Mouse (Mus musculus): ENCODE data around the gene Asprv1.

Asprv1 gene

DNA sequence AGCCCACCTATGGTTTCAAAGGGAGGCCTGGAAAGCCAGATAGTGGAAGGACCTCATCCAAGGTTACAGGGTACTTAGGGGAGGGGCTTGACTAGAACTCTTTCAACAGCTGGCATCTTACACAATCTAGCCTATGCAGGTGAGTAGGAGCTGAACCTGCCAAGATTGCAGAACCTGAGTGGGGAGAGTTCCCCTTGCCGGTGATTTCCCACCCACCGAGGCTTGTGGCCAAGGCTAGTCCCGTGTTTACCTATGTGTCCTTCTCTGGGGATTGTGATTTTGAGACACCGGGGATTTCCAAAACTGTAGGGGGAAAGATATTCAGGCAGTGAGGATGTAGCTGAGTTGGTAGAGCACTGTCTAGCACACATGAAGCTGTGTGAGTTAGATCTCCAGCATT, 12.7 kb upstream of the Asprv1 start:
- no peak for DNase-seq (ENCODE audit: low read depth, low spot score)

DNA sequence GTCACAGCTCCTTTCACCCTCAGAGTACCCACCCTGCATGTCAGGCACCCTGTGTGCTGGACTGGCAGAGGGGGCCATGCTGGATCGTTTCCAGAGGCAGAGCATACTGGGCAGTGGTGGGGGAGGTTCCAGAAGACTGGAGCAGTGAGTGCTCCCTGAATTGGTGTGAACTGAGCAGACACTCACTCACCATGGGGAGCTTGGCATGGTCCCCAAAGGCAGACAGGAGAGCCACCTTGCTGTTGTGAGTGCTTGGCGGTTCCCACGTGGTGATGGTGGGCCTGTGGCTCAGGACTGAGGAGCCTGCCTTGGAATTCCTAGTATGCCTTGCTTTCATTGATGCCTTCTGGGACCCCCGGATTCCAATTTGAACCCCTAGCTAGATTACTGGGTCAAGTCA, 4.8 kb upstream of the Asprv1 start:
- DNase-seq (ENCODE audit: low read depth, low spot score), result no peak

DNA sequence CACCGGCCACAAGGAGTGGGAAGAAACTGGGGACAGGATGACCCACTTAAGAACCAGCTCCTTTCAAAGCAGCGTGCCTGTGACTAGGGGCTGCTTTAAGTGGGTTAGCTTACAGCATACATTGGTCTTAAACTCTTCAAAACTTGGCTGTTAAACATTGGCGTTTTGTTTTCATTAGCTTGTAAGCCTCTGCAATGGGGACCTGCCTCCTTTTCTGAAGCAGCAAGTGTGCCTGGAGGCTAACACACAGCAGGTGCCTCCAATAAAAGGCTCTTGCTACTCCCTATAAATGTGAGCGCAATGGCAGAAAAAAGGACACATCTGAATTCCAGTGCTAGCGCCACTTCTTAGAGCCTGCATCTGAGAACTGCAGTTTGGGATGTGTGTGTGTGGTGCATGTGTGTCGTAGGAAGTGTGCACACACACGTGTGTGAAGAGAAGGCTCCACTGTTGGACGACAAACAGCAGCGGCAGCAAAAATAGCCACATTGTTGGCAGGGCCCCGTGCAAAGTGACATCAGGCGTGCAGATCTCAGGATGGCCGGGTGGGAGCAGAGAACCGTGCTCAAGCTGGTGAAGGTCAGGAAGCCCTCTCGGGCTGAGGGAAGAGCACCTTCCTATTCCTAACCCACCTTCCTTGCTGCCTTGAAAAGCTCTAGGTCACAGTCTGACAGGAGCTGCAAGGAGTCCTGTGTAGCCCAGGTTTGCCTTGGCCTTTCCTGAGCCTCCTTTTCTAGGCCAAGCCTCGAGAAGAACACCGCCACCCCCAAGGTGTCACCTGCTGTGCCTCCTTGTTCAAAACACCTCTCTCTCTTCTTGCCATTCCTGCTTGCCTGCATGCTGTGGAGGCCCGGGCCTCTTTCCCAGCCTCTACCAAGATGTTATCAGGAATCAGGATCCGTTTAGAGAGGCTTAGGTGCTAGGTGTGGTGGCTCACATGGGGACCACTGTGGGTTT, 3.6 kb upstream of the Asprv1 start:
- DNase-seq (ENCODE audit: low read depth, low spot score), result no peak

DNA sequence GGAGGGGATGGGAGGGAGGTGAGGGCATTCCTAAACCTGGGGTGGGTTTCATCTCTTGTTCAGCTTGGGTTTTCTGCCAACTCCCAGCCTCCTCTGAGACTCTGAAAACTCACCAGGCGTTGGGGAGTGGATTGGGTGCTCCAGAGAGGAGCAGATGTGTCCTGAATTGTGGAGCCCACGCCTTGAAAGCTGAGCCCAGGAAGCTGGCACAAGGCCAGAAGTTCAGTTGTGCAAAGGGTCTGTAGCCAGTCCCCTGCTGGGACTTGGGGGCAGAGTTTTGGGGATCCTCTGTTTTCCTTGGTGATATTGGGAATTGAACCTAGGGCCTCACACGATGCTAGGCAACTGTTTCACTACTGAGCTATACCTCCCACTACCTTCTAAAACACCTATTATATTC, 2.2 kb downstream of the Asprv1 start:
- no peak for DNase-seq (ENCODE audit: low read depth, low spot score)

DNA sequence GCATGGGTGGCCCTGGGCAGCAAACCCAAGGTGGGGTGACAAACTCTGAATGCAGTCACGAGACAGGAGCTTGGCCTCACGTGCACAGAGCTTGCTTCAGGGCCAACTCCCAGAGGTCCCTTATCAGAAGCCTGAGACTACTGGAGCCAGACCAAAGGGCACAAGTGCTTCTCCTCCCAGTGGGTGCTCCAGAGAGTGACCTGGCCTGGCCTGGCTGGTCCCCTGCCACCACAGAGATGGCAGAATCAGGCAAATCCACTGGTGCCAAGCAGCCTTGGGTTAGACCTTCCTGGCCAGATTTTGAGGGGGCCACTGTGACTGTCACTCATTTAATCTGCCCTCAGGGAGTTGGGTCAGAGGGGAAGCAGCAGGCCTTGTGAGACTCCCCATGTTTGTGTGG, 8.5 kb downstream of the Asprv1 start:
- no peak for DNase-seq (ENCODE audit: low read depth, low spot score)

DNA sequence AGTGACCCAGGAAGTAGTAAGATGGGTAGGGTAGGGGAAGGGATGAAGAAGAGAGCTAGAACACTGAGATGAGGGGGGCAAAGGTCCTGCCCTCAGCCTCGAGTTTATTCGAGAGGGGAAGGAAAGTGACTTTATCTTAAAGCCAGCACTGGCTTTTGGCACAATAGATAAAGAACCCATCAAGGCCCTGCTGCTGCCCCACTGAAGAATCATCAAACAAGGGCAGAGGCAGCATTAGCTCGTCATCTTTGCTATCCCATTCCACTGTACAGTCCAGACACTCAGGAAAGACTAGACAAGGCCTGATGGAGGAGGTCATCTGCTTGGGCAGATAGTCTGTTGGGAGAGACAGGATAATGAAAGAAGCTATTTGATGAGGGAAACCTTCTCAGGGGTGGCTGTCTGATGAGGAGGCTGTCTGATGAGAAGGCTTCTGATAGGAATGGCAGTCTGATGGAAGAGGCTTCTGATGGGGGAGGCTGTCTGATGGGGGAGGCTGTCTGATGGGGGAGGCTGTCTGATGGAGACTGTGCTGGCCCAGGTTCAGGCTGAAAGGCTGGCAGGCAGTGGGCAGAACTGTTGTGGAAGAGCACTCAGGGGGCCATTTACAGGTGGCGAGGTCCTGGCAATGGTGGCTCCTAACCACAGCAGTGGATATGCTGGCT, 9.3 kb downstream of the Asprv1 start:
- no peak for DNase-seq (ENCODE audit: low read depth, low spot score)

DNA sequence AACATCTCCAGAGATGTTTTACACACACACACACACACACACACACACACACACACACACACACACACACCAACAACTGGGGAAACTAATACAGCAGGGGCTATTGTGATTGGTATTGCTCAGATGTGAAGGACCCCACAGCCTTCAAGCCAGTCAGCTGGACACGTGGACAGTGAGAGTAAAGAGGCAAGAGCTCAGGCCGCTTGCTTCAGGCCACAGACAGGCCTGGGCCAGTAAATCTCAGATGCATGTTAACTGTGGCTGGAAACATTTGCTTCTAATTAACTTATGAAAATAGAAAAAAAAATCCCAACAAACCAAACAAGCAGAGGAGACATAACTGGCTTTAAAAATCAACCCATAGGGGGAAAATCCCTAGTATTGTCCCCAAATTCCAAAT, 9.9 kb downstream of the Asprv1 start:
- no peak for DNase-seq (ENCODE audit: low read depth, low spot score)

DNA sequence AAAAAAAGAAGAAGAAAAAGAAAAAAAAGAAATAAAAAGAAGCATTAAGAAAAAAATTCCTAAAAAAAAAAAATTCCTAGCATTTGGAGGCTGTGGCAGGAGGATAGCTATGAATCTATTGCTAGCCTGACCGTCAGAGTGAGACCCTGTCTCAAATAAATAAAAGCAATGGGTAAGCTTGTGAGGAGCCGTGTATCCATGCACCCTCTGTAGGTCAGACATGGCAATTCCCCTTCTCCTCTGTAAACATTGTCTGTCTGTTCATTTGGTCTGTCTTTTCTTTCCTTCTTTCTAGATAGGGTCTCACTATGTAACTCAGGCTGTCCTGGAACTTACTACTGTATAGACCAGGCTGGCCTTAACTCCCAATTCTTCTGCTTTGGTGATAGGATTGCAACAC, 10.5 kb downstream of the Asprv1 start:
- DNase-seq (ENCODE audit: low read depth, low spot score), result no peak

DNA sequence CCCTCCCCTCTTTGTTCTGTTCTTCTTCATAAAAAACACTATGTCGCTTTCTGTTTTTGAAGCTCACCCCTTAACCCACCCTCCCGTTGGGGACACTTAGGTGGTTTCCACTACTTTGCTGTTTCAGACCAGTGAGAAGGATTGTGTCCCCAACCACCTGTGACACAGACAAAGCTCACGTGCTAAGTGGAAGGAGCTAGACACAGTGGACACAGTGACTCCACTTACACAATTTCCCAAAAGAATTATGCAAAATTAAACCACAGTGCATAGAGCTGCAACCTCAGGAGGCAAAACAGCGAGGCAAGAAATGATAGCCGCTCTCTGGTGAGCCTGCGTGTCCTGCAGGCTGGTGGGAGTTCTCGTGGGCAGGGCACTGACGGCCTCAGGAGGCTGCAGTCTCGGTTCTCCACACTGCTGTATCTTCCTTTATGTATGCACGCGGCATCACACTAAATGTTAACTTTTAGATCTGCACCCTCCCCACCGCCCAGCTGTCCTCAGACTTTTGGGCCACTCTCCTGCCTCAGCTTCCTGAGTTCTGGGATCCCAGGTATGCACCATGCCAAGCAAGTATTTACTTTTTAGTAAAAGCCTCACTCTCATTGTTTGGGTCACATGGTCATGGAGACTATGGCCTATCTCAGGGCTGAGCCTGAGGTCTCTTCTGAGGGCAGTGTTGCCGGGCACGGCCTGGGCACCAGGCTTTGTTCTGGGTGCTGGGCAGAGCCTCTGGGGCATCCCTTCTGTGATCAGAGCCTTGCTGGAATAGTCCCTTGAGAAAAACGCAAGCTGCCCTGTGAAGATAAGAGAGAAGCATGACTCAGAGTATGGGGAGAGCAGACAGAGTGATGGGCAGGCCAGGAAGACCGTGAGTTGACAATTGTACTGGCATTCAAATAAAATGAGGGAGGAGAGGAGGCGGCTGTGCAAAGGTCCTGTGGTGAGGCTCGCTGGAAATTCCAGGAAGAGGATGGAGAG, 11.5 kb downstream of the Asprv1 start:
- no peak for DNase-seq (ENCODE audit: low read depth, low spot score)

DNA sequence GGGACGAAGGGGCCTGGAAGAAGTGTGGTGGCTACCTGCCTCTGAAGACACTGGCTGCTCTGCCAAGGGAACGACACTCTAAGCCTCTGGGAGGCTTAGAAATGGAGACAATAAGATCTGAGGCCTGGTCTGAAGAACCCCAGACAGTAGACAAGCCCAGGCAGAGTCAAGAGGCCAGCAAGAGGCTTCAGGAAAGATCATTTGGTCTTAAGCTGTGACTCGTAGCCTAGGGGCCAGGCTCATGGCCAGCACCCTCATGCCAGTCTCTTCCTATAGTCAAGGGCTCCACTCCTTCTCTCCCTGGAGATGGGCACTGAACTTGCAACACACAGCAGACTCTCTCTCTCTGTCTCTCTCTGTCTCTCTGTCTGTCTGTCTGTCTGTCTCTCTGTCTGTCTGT, 12.2 kb downstream of the Asprv1 start:
- DNase-seq (ENCODE audit: low read depth, low spot score), result no peak

DNA sequence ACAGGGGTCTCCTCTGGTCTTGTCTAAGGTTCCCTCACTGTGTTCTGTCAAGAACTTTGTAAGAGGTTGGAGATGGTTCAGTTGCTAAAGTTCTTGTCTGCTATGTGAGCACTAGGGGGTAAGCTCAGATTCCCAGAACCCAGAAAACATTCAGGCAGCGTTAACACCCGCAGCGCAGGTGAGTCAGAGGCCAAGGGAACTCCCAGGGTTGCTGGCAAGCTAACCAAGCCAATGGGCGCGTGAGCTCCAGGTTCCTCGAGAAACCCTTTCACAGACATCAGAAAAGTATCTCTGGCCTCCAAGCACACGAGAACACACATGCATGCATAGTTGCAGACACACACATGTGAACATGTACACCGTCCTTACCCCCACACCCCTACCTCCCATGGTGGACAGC, 12.8 kb downstream of the Asprv1 start:
- DNase-seq (ENCODE audit: low read depth, low spot score), result no peak

DNA sequence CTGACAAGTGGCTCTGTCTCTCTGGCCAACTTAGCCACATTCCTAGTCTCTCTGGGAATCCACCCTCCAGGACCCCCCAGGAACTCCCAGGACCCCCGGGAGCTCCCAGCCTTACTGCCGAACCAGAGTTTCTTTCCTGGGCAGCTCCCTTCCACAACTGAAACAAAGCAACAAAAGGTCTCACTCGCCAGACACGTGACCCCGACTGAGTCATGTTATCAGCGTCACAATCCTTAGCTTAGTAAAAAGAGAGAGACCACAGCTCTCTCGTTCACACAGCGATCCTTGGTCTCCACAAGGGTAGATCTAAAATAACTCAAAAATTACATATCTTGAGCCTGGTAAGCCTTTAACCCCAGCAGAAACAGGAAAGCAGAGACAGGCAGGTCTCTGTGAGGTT, 13.8 kb downstream of the Asprv1 start:
- no peak for DNase-seq (ENCODE audit: low read depth, low spot score)

DNA sequence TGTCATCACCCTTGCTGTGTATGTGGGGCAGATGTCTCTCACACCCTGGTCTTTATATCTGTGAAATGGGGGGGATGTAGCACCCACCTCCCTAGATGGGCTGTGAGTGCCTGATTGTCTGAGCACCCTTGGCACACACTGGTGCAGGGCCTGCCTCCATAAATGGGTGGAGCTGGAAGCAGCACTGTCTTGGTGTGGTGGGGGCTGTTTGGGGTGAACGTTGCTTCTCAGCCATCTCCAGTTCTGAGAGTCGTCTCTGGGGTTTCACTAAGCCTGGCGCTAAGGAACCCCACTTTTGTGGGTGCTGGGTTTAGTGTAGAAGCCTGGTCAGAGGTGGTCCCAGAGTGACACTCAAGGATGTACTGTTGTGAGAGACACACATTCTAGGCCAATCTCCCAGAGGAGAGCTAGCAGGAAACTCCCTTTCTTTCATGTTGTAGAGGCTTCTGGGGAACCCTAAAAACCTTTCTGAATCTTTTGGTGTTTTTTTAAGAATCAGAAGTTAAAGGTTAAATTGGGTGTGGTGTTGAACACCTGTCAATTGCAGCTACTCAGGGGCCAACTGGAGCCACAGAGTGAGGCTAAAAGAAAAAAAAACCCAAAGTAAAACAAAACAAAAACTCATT, 16.9 kb downstream of the Asprv1 start:
- DNase-seq (ENCODE audit: low read depth, low spot score), result no peak

DNA sequence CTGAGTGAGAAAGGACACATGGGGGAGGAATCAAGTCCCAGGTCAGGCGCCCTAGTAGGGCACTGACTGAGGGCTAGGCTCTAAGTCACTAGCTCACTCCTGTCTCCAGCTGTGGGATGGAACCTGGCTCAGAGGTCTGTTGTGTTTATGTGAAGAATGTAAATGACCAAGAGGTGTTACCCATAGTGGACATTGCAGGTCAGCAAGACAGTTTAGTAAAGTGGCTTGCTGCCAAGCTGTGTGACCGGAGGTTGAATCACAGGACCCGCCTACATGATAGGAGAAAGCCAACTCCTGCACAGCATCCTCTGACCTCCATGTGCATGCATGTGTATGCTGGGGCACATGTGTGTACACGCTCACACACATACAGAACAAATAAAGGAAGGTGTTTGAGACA, 17.6 kb downstream of the Asprv1 start:
- DNase-seq (ENCODE audit: low read depth, low spot score), result no peak

DNA sequence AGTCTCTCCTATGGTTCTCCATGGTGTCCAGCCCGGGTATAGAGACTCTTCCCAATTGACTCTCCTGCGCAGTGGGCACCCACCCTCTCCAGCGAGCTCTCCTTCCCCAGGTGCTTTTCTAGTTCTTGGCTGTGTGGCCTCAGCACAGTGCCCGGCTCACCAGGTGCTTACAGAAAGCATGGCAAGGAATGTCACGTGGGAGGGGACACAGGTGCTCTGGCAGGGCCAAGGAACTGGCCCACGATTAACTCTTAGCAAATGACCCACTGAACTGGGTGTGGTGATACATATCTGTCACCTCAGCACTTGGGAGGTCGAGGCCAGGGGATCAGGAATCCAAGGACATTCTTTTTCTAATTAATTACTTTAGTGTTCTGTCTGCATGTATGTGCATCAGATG, 18.2 kb downstream of the Asprv1 start:
- no peak for DNase-seq (ENCODE audit: low read depth, low spot score)

DNA sequence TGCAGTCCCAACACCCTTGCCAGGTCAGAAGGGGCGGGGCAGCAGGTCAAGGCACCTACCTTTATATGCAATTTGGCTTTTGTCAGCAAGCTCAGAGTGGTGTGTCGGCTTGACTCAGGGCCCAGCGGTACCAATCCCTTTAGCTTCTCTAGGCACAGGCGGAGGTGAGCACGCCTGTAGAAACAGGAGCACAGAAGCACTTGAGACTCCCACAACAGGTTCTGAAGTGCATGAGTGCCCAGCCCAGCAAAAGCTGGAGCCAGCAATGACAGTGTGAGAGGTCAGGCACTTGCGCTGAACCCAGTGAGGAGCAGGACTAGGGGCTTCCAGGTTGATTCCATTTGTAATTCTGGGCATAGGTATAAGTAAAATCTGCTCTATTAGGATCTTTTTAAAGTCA, 25.1 kb downstream of the Asprv1 start:
- DNase-seq (ENCODE audit: low read depth, low spot score), result no peak

DNA sequence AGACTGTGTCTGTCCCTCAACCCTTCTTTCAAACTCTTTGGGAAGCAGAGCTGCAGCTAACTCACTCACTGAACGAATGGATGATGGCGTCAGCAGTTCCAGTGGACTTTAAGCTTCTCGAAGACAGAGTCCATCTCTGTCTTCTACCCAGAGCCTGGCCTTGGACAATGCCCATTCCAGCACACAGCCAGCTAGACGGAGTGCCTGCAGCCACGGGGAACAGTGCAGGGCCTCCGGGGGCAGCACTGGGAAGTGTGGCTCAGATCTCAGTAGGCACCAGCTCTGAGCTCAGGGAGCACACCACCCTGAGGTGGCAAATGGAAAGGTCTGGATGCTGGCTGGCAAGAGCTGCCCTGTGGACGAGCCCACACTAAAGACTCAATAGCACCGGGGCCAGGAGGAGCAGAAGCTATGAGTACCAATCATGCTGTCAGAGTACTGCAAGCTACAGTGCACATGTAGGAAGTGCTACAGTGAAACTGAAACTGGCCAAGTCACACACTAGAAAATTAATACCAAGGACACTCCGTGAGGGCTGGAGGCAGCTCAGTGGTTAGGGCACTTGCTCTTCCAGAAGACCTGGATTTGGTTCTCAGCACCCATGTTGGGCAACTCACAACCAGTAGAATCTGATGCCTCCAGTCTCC, 26.4 kb downstream of the Asprv1 start:
- DNase-seq (ENCODE audit: low read depth, low spot score), result no peak

DNA sequence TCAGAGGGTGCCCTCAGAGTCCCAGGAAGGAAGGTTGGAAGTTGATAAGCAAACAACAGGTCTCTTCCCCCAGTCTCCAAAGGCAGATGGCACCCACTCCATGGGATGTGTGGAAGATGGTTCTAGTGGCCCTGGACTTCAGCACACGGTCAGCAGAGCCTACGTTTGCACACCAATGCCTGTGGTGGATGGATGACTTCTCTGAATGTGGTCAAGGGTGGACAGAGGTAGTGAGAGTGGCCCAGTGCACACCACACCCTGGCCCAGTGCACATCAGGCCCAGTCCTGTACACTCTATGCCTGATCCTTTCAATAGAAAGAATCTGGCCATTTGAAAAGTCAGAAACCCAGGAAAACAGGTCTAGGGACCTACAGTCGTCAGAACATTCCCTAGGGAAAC, 30.5 kb downstream of the Asprv1 start:
- DNase-seq (ENCODE audit: low read depth, low spot score), result no peak

DNA sequence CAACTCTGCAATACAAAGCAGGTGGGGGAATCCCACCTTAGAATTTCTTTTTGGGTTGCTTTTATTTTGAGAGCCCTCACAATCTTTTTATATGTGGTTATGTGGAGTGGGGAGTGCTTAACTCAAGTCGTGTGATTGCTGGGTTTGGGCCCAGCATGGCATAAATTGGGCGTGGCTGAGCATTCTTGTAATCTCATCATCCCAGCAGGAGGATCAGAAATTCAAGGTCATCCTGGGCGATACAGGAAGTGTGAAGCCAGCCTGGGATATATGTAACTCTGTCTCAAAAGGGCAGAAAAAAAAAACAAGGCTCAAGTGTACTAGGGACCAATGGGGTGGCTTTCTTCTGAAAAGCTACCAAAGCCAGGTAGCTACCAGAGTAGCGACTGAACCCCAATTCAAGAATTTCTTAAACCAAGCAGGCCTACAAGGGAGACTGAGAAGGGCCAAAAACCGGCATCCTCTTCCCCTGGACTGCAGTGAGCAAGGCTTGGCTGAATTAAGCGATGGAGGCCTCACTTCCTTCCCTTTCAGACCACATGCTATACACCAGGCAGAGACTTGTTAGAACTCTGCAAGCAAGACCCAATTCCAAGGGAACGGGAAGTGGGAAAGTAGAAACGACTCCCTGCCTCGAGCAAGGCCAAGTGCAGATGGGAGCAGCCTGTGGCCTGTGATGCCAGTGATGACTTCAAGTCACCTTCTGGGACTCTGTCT, 32.4 kb downstream of the Asprv1 start:
- DNase-seq (ENCODE audit: low read depth, low spot score), result no peak

DNA sequence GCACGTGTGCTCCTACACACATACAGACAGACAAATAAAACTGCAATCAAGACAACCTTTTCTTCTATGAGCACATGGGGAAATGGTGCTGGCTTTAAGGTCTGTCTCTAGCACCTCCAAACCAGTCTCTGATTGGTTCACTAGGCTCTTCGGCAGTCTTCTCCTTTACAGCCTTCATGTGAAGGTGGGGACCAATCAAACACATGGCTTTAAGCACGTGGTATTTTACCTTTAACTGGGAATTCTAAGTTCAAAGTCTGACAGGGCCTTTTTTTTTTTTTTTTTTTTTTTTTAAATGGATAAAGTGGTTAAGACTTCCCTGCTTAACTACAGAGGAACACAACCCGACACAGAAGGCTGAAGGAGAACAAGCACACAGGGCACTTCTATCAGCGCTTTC, 37.1 kb downstream of the Asprv1 start:
- DNase-seq (ENCODE audit: low read depth, low spot score), result no peak
